Mouse (Mus musculus): Measurements from ENCODE around the gene Thrb. TPM values are rescaled to one million over a fixed set of nuclear protein-coding genes. Genes with fewer than 3 reads are reported as not detected.
A peak's percentile ranks its signal among the peaks of the same experiment; 100 is the strongest.

Thrb gene
- polyA plus RNA-seq, 1 experiment from 2014 or later = 1.2 TPM

DNA sequence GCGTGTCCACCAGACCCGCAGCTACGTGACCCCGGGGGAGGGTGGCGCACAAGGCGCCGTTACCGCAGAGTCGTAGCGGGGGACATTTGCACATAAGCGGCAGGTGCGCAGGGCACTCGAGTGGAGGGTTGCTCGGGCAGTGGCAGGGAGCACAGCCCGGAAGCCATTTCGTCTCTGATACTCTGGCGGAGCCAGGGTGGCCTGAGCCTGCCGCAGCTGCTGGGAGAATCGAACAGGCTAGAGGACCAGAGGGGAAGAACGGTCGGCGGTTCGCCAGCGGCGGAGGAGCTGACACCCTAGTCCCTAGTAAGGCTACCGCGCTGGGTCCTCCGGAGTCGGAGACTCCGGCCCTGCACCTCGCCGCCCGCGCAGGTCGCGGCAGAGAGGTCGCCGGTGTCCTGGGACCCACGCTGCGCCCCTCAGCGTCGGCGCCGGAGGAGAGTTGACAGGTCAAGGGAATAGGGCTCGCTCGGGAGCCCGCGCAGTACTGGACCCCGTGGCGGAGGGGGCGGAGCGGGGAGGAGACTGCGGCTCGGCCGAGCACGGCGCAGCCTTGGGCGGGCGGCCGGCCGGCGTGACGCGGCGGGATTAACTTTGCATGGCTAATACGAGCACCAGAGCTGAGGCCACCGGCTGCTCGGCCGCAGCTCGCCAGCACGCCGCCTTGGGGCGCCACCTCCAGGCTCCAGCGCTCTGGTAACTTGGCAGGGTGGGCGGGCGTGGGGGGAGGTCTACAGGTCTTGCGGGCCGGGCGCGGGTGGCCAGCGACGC, 453 bp downstream of the Thrb start:
- H3K36me3 ChIP-seq (ENCODE audit: control insufficient read depth, insufficient read depth, low read length) = no peaks in the 10 kb centered on the region
- H3K4me3 ChIP-seq (ENCODE audit: low read depth, low read length) = peak overlapping the region; percentile 72
- peaks cover 17% of the 10 kb centered on the region for H3K27me3 ChIP-seq (replicated peaks; ENCODE audit: control insufficient read depth, insufficient read depth, low read length)
- DNase-seq (ENCODE audit: low spot score) (peak; percentile 61), ATAC-seq (peak; percentile 91)
- H3K4me1 ChIP-seq (ENCODE audit: control insufficient read depth, insufficient read depth, low read length) = peaks cover 7% of the 10 kb centered on the region; the same call in 1 of the 2 replicates
- H3K27ac ChIP-seq (ENCODE audit: low read depth, low read length) = no peak overlapping the region
- H3K4me2 ChIP-seq (ENCODE audit: low read length) = peak overlapping the region; percentile 99
- H3K9ac ChIP-seq (ENCODE audit: low read length) = peak overlapping the region; percentile 67
- under 1% methylated on average over 70 of the region's 82 CpGs for WGBS
- H3K9me3 ChIP-seq (replicated peaks; ENCODE audit: control insufficient read depth, low read length) = no peaks in the 10 kb centered on the region

DNA sequence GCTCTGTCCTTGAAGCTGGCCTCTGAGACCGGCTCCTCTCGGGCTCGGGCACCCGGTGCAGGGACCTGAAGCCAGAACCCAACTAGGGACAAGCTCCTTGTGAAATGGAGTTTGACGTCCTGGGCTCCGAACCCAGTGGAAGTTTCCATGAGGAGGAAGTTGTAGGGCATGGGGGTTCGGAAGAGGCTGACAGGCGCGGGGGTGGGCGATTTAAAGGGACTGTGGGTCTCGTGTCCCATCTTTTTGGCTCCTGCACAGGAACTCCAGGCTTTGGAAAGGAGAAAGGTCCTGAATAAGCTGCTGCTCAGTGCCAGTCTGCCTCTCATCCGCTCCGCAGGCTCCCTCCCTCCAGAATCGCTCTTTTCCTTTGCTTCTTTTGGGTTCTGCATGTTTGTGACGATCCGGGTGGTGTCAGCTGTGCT, 1.1 kb downstream of the Thrb start:
- peaks cover 7% of the 10 kb centered on the region; the same call in 1 of the 2 replicates for H3K4me1 ChIP-seq (ENCODE audit: control insufficient read depth, insufficient read depth, low read length)
- DNase-seq (ENCODE audit: low spot score) (peak; percentile 40), ATAC-seq (peak; percentile 24)
- under 1% methylated on average over 16 of the region's 16 CpGs for WGBS
- peak overlapping the region; percentile 67 for H3K9ac ChIP-seq (ENCODE audit: low read length)
- no peaks in the 10 kb centered on the region for H3K36me3 ChIP-seq (ENCODE audit: control insufficient read depth, insufficient read depth, low read length)
- peak overlapping the region; percentile 72 for H3K4me3 ChIP-seq (ENCODE audit: low read depth, low read length)
- H3K27ac ChIP-seq (ENCODE audit: low read depth, low read length) = no peak overlapping the region
- peaks cover 17% of the 10 kb centered on the region for H3K27me3 ChIP-seq (replicated peaks; ENCODE audit: control insufficient read depth, insufficient read depth, low read length)
- H3K4me2 ChIP-seq (ENCODE audit: low read length) = peak overlapping the region; percentile 99
- H3K9me3 ChIP-seq (replicated peaks; ENCODE audit: control insufficient read depth, low read length) = no peaks in the 10 kb centered on the region

DNA sequence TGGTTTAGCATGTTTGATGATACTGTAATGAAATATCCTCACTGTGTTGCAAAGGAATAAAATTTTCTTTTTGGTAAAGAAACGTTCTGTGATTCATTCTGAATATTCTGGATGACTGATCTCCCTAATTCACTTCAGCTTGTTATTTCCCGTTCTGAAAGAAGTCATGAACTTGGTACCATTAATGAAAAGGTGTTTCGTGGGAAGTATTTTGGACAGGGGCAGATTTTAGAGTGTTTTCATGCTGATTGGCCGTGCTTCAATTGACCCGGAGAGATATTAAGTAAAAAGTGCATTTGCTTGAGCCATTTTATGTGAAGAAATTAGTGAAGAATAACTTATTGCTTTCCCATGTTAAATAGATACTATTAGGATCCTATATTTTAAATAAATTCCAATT, 2.0 kb downstream of the Thrb start:
- Histone ChIP-seq H3K9ac (ENCODE audit: low read length) (no peak overlapping the region), H3K27me3 (replicated peaks; ENCODE audit: control insufficient read depth, insufficient read depth, low read length) (peaks cover 17% of the 10 kb centered on the region), H3K9me3 (replicated peaks; ENCODE audit: control insufficient read depth, low read length) (no peaks in the 10 kb centered on the region), H3K4me1 (ENCODE audit: control insufficient read depth, insufficient read depth, low read length) (peaks cover 7% of the 10 kb centered on the region; the same call in 1 of the 2 replicates), H3K4me2 (ENCODE audit: low read length) (no peak overlapping the region), H3K27ac (ENCODE audit: low read depth, low read length) (no peak overlapping the region), H3K36me3 (ENCODE audit: control insufficient read depth, insufficient read depth, low read length) (no peaks in the 10 kb centered on the region), H3K4me3 (ENCODE audit: low read depth, low read length) (no peak overlapping the region)
- ATAC-seq (no peak), DNase-seq (ENCODE audit: low spot score) (no peak)
- WGBS = 30% methylated on average over 5 of the region's 5 CpGs

DNA sequence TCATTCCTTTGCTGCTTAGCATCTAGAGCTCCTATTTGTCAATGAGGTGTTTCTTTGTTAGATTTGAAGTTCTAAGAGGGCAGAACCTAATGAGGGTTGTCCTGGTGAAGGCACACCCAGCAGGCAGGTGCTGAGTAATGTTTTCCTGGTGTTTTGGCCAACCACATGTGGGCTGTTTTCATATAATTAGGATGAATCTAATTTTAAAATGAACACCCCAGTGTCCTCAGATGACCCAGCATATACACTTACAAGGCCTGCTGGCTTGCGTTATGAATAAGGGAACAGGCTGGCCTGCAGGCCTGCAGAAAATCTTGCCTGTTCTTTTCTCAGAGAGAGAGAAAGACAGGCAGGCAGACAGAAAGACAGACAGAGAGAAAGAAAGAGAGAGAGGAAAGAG, 14.3 kb downstream of the Thrb start:
- H3K27ac ChIP-seq (ENCODE audit: low read depth, low read length) = no peak overlapping the region
- no peak overlapping the region for H3K9ac ChIP-seq (ENCODE audit: low read length)
- H3K4me3 ChIP-seq (ENCODE audit: low read depth, low read length) = no peak overlapping the region
- H3K9me3 ChIP-seq (replicated peaks; ENCODE audit: control insufficient read depth, low read length) = no peaks in the 10 kb centered on the region
- no peak overlapping the region for H3K4me2 ChIP-seq (ENCODE audit: low read length)
- H3K27me3 ChIP-seq (replicated peaks; ENCODE audit: control insufficient read depth, insufficient read depth, low read length) = no peaks in the 10 kb centered on the region
- ATAC-seq = no peak
- WGBS = 96% methylated on average over 1 of the region's 1 CpGs
- DNase-seq (ENCODE audit: low spot score) = no peak
- H3K36me3 ChIP-seq (ENCODE audit: control insufficient read depth, insufficient read depth, low read length) = no peaks in the 10 kb centered on the region
- no peaks in the 10 kb centered on the region for H3K4me1 ChIP-seq (ENCODE audit: control insufficient read depth, insufficient read depth, low read length)

DNA sequence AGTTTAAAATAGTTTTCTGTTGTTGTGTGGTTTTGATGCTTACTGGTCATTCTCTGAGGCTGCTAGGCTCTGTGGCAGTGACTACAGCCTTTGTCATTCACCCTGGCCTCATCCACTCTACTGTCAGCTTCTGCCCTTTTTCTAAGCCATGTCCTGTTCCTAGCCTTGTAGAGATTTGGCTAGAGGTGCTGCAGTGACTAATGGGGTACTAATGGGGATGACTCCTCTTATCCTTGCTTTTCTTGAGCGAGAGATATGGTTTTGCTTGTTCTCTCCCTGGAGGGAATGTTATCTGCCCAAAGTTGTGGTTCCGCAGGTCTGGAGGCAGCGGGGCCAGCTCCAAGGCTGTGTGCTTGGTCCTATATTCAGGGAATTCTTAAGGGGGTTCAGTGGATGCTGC, 15.2 kb downstream of the Thrb start:
- ATAC-seq = no peak
- DNase-seq (ENCODE audit: low spot score) = no peak

DNA sequence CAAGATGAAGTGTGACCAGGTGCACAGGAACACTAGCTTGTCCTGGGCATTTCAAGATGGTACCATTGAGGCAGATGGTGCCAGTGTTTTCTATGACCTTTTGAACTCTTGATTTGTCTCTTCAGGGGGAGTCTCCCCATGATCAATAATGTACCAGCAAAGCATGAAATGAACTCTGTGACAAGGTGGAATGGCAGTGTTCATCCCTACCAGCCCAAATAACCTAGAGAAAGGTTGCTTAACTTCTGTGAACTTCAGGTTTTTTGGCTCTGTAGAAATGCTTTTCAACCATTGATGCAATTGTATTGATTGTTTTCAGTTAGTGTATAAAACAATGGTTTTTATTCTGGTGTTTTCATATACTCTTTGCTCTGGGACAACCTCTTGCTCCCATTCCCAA, 21.4 kb downstream of the Thrb start:
- Histone ChIP-seq H3K4me2 (ENCODE audit: low read length) (no peak overlapping the region), H3K36me3 (ENCODE audit: control insufficient read depth, insufficient read depth, low read length) (no peaks in the 10 kb centered on the region), H3K27me3 (replicated peaks; ENCODE audit: control insufficient read depth, insufficient read depth, low read length) (no peaks in the 10 kb centered on the region), H3K9ac (ENCODE audit: low read length) (no peak overlapping the region), H3K9me3 (replicated peaks; ENCODE audit: control insufficient read depth, low read length) (no peaks in the 10 kb centered on the region), H3K27ac (ENCODE audit: low read depth, low read length) (no peak overlapping the region), H3K4me1 (ENCODE audit: control insufficient read depth, insufficient read depth, low read length) (no peaks in the 10 kb centered on the region), H3K4me3 (ENCODE audit: low read depth, low read length) (no peak overlapping the region)
- no peak for ATAC-seq
- DNase-seq (ENCODE audit: low spot score) = no peak

More for the DNA sequence above, 15.2 kb downstream of the Thrb start:
- Histone ChIP-seq H3K9me3 (replicated peaks; ENCODE audit: control insufficient read depth, low read length) (no peaks in the 10 kb centered on the region), H3K36me3 (ENCODE audit: control insufficient read depth, insufficient read depth, low read length) (no peaks in the 10 kb centered on the region), H3K4me2 (ENCODE audit: low read length) (no peak overlapping the region), H3K27me3 (replicated peaks; ENCODE audit: control insufficient read depth, insufficient read depth, low read length) (no peaks in the 10 kb centered on the region), H3K4me3 (ENCODE audit: low read depth, low read length) (no peak overlapping the region), H3K27ac (ENCODE audit: low read depth, low read length) (no peak overlapping the region), H3K4me1 (ENCODE audit: control insufficient read depth, insufficient read depth, low read length) (no peaks in the 10 kb centered on the region), H3K9ac (ENCODE audit: low read length) (no peak overlapping the region)
- WGBS = 95% methylated on average over 3 of the region's 3 CpGs

DNA sequence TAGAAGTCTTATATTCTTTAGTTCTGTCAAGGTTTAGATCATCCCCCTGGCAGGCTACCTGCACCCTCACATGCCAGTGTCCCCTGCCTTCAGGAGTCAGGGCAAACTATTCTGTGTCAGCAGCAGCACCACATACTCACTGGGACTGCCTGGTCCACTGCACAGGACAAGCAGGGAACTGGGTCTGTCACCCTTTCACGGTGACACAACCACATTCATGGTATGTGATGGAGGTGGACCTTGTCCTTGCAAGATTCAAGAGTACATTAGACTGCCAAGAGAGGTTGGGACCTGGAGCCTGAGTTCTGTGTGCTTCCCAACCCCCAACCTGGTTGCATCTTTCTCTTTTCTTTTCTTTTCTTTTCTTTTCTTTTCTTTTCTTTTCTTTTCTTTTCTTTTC, 24.8 kb downstream of the Thrb start:
- no peaks in the 10 kb centered on the region for H3K27me3 ChIP-seq (replicated peaks; ENCODE audit: control insufficient read depth, insufficient read depth, low read length)
- H3K36me3 ChIP-seq (ENCODE audit: control insufficient read depth, insufficient read depth, low read length) = no peaks in the 10 kb centered on the region
- H3K9me3 ChIP-seq (replicated peaks; ENCODE audit: control insufficient read depth, low read length) = no peaks in the 10 kb centered on the region
- WGBS = 65% methylated on average over 1 of the region's 1 CpGs
- no peak overlapping the region for H3K27ac ChIP-seq (ENCODE audit: low read depth, low read length)
- H3K4me1 ChIP-seq (ENCODE audit: control insufficient read depth, insufficient read depth, low read length) = no peaks in the 10 kb centered on the region
- H3K4me3 ChIP-seq (ENCODE audit: low read depth, low read length) = no peak overlapping the region
- H3K4me2 ChIP-seq (ENCODE audit: low read length) = no peak overlapping the region
- DNase-seq (ENCODE audit: low spot score) = no peak
- ATAC-seq = no peak
- H3K9ac ChIP-seq (ENCODE audit: low read length) = no peak overlapping the region

DNA sequence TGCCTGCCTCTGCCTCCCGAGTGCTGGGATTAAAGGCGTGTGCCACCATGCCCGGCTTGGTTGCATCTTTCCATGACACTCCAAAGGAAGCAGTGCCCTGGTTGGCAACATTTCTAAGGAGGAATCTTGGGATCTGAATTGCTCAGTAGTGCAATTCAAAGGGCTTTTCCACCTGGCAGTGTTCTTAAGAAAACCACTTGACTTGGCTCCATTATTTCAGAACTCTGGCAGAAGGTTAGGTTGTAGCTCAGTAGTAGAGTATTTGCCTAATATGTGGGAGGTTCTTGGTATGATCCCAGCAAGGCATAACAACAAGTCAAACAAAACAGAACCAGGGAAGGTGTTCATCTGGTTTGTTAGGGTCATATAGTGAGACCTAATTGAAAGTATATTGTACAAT, 25.4 kb downstream of the Thrb start:
- ATAC-seq = no peak
- no peaks in the 10 kb centered on the region for H3K9me3 ChIP-seq (replicated peaks; ENCODE audit: control insufficient read depth, low read length)
- WGBS = 91% methylated on average over 3 of the region's 3 CpGs

DNA sequence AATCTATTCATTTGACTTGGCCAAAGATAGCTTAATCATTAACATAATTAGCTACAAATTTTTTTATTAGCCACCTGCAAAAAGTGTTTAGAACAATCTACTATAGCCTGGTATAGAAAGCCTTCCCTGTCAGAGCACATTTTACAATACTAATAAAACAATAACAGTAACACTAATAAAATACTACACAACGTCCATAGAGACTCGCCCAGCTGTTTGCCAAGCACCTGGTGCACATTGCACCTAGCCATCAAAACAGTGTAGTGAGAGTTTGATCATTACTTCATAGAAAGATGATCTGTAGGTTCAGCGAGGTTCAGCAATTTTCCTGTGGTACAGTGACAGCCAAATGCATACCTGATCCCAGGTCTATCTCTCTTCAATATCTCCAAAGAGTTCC, 26.9 kb downstream of the Thrb start:
- H3K4me3 ChIP-seq (ENCODE audit: low read depth, low read length) = no peak overlapping the region
- no peaks in the 10 kb centered on the region for H3K9me3 ChIP-seq (replicated peaks; ENCODE audit: control insufficient read depth, low read length)
- no peak for ATAC-seq
- no peak overlapping the region for H3K9ac ChIP-seq (ENCODE audit: low read length)
- H3K27me3 ChIP-seq (replicated peaks; ENCODE audit: control insufficient read depth, insufficient read depth, low read length) = no peaks in the 10 kb centered on the region
- no peaks in the 10 kb centered on the region for H3K4me1 ChIP-seq (ENCODE audit: control insufficient read depth, insufficient read depth, low read length)
- H3K4me2 ChIP-seq (ENCODE audit: low read length) = no peak overlapping the region
- no peak for DNase-seq (ENCODE audit: low spot score)
- H3K27ac ChIP-seq (ENCODE audit: low read depth, low read length) = no peak overlapping the region
- WGBS = 80% methylated on average over 3 of the region's 3 CpGs
- H3K36me3 ChIP-seq (ENCODE audit: control insufficient read depth, insufficient read depth, low read length) = no peaks in the 10 kb centered on the region

More for the DNA sequence above, 25.4 kb downstream of the Thrb start:
- Histone ChIP-seq H3K4me3 (ENCODE audit: low read depth, low read length) (no peak overlapping the region), H3K27me3 (replicated peaks; ENCODE audit: control insufficient read depth, insufficient read depth, low read length) (no peaks in the 10 kb centered on the region), H3K9ac (ENCODE audit: low read length) (no peak overlapping the region), H3K4me2 (ENCODE audit: low read length) (no peak overlapping the region), H3K36me3 (ENCODE audit: control insufficient read depth, insufficient read depth, low read length) (no peaks in the 10 kb centered on the region), H3K27ac (ENCODE audit: low read depth, low read length) (no peak overlapping the region), H3K4me1 (ENCODE audit: control insufficient read depth, insufficient read depth, low read length) (no peaks in the 10 kb centered on the region)
- DNase-seq (ENCODE audit: low spot score) = no peak

Data from forebrain, embryonic 14.5 days (tissue).